Mouse (Mus musculus) spleen, adult 18-20 months (tissue): ENCODE data around the gene Ctu2.

Source experiments
- DNase-seq, 2 experiments: peaks; one replicate each; pipeline ENCODE4 v3.0.0; 2022; ENCODE audit warnings: mixed read lengths in 2 of 2

Ctu2 gene

DNA sequence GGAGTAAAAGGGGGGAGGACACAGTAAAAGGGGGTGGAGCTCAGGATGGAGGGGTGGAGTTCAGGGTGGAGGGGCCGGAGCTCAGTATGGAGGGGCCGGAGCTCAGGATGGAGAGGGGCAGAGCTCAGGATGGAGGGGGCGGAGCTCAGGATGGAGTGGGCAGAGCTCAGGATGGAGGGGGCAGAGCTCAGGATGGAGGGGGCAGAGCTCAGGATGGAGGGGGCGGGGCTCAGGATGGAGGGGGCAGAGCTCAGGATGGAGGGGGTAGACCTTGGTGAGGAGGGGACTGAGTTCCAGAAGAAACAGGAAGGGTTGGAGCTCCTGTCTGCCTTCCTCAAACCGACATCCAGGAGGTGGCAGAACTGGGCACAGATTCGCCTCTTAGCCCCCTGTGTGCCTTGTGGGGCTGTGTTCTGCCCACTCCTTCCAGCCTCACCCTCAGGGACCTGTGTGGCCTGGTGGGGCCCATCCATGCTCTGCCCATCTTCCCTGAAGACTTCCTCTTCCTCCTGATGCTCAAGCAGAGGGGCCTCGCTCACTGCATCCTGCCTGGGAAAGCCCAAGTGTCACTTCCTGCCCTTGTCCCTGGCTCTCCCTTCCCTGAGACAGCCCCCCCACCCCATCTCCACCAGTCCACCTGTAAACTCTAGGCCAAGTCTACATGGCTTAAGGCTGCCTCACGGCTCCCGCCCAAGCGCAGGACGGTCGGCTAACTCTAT is 21.2 kb downstream of the Ctu2 start:
- no peak for DNase-seq

DNA sequence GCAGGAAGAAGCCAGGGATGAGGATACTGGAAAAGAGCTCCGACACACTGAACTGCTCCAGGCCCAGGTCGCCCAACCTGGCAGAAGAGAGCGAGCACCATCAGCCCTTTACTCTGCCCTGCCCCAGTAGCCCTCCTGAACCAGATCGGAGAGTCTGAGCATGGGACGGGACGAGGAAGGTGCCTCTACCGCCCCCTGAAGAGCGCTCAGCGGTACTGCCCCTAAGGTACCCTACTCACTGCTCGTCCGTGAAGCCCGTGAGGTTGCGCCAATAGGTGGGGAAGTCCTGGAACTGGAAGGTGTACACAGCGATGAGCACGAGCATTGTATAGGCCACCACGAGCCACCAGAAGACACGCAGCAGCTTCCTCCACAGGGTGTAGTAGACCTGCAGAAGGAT is 22.0 kb downstream of the Ctu2 start:
- DNase-seq: no peak

DNA sequence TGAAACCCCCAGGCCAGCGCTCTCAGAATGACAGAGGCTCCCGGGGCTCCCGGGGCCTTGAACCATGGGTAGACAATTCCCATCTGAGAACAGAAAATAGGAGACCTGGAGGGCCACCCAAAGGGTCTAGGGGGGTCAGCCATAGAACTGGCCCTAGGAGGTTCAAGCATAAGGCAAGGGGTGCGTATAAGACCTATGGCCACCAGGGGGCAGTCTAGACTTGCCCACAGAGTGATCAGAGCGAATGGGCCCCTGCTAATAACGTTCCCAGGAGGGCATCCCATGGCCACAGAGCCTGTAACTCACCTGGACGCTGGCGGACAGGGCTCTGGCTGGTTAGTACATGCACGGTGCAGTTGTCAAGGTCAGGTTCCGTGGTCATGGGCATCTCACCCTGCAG is 24.9 kb downstream of the Ctu2 start:
- DNase-seq: peak; percentile 55 to 75

DNA sequence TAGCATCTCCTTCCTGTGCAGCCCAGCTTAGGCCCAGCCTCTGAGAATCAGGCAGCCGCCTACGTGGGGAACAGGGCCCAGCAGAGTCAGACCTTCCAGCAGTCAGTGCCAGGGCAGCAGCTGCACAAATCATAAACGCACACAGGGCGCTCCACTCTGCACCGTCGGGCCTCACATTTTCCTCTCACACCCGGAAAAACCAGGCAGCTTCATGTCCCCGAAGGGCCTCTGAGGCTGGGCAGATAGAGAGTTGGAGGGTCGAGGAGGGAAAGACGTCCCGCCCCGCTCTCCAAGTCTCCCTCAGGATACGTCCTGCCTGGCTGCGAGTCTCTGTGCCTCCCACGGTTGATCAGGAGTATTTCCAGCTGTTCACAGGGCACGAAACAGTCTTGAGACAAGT is 35.6 kb downstream of the Ctu2 start:
- DNase-seq: no peak

DNA sequence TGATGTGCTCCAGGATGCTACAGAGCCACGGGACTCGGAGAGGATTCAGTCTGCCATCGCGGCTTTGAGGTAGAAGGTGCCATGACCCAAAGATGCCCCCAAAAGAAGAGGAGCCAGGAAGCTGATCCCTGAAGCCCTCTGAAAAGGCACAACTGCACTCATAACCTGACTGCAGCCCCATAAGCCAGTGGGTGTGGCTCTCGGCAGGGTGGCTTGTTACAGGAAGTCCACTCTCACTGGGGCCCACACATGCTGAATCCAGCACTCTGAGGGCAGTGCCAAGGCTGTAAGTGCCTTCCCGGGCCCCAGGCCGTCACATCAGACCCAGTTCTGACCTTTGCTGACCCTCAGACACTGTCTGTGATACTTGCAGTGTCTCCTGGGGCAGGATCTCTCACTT is 36.4 kb downstream of the Ctu2 start:
- DNase-seq: no peak

DNA sequence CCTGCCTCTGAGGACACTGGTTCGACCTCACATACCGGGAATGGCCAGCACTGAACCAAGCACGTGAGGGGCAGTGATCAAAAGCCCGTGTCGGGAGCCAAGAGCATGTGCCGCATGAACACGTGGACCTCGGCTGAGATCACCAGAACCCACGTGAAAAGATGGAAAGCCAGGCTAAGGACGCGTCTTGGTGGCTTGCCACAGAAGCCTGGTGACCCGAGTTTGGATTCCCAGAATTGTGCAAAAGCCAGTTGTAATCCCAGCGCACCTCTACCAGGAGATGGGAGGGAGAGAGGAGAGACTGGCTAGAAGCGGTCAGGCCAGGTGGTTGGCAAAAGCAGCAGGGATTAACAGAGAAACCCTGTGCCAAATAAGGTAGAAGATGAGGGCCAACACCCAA is 39.8 kb downstream of the Ctu2 start:
- no peak for DNase-seq

DNA sequence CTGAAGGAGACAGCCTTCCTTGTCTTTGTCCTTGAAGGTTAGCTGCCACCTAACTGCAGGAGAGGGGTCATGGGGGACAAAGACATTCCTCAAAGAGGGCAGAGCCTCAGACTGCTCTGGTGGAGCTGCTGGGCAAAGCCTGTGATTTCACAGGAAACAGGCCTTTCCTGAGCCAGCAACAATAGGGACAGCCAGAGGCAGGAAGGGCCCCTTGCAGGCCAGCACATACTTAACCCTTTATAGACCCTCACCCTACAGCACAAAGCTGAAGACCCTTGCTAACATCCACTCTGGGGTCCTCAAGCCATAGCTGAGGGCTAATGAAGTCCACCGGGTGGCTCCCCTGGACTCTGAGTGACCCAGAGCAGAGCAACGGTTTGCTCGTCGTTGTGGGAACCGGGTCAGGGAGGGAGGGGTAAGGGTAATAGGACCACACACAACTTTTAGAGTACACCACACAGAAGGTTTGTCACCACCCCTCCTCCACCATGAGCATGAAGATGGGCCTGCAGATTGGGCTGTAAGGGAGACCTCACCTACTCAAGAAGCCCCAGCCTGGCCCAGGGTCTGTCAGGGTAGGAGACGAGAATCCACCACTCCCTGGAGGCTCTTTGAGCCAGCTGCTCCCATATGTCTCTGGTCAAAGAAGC is 41.7 kb downstream of the Ctu2 start:
- DNase-seq: no peak

DNA sequence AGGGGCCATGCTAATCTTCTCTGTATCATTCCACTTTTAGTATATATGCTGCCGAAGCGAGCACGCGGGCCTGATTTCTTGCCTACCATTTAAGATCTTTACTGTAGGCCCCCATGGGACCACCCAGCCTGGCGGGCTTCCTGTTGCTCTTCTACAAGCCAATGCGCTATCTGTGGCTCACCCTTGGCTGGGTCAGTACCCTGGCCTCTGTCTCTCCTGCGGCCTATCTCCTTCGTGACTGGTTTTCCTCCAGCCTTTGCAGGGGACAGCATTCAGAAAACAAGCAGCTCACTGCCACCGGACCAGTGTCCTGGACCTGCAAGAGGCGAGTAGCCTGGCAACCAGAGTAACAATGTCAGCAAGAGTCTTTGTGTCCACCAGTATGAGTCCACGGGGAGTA is 44.7 kb downstream of the Ctu2 start:
- DNase-seq: no peak

DNA sequence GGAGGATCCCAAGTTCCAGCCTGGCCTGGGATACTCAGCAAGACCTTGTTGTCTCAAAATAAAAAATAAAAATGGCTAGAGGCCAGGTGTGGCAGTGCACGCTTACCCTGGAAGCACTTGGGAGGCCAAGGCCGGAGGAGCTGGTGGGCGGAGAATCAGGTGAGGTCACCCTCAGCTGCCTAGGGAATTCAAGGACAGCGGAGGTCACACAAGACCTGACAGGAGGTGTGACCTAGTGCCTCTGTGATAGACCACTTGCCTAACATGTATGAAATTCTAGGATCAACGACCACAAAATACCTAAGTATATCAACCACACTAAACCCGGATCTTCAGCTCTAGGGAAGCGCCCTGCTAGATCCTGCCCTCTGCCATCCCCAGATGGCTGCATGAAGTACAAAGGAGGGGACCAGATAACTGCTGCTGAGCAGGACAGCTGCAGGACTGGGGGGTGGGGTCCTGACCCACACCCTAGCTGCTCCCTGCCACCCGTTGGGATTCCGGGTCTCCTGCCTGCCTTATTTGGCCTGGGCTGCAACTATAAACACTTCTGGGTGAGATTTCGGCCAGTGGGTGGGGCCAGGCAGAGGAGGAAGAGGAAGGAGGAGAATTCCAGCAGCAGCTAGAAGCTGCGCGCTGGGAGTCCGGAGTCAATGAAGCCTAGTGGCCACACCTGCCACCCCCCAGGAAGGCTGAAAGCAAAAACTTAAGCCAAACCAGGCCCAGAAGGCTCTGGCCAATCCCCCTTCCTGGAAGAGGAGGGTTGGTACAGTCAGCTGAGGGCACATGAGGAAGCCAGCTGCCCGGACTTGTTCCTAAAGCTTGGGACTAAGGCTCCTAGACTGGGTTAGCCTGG is 47.1 kb downstream of the Ctu2 start:
- no peak for DNase-seq

DNA sequence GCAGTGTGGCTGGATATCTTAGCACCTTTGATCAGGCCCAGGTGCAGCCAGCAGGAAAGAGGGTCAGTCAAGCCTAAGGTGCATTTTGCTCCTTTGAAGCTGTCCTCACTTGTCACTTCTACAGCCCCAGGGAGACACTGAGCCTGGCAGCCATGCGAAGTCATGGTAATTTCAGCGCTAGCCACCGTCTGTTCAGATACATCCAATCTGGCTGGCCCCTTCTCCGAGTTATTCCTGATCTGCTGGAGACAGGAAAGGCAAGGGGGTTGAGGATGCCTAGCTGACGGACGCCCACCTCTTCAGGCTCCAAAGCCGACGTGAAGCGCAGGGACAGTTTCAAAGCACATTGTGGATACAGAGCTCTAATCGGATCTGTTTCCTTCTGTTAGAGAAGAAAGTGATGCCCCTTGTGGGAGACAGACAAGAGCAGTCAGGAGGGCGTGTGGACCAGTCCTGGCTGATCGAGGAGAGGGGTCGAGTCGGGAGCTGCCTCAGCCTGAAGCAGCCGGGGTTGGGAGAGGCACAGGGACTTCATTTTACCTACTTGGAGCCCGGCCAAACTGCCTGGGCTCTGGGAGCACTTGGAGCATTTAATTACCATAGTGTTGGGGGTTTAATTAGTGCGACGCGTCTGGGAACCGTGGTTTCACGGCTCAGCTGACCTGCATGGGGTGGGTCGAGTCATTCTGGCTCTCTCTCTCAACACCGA is 47.9 kb downstream of the Ctu2 start:
- no peak for DNase-seq

DNA sequence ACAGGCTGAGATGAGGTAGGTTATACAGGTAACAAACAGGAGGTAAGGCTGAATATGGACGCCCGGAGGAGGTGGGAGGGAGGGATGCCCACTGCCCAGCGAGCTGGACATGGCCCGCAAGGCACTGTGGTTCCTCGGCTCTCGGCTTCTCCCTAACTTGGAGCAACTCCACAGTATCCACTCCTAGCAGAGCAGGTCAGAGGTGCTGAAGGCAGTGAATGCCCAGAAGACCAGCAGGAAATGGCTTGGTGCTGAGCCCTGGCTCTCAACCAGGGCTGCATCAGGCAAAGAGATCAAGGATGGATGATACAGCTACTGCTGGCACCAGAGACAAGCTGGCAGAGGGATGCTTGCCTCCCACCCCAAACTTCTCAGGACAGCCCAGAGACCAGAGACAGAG is 48.6 kb downstream of the Ctu2 start:
- DNase-seq: no peak

DNA sequence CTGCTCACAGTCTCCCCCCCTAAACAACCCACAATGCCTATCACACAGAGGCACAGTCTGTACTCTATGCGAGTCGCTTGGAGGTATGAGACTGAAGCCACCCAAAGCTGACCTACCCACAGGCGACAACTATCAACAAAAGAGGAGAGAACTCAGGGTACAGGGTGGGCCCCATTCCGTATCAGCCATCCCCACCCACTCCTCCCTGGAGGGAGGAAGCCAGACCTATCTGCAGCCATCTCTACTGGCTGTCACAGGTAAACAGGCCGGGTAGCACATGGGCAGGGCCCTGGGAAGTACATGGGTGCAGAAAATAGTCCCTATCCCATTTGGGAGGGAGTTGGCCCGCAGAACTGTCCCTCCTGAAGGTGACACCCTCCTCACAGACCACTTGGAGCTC is 49.1 kb downstream of the Ctu2 start:
- no peak for DNase-seq

DNA sequence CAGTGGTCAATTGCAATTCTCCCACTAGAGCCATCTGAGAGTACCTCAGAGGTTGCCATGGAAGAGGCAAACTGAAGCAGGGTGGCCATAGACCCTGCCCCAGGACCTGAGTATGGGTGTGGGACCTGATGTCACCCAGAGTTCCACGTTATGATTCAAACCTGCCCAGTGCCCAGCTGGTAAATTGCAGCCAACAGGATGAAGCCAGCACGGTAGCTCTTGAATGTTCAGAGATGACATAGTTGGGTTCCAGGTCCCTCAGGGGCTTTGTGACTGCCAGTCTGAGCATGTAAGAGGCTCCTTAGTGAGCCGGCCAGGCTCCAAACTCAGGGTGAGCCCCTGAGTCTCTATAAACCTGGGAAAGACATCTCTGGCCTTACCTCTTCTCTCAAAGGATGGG is 50.1 kb downstream of the Ctu2 start:
- no peak for DNase-seq

DNA sequence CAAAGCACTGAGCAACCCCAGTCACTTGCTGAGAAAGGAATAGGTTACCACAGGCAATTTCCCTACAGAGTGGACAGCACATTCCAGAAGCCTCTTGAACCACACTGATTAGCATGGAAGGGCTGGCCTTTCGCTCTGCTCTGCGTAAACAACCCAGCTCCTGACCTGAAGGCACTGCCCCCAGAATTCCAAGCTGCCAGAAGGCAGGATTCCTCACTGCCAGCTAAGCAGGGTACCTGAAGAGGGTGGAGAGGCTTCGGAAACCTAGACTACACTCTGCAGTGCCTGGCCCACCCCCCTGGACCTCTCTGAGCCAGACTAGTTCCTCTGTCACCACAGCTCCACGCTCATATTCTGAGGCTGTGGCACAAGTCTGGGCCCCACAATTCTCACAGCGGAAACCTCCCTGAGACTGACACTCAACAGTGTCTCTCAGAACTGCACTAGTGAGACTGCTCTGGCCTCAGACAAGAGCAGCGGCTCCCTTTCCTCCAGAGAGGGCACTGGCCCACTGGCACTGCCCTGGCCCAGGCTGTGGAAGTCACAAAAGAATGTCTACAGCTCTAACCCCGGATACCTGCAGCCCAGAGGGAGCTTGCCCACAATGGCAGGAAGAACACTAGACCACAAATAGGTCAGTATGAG is 50.7 kb downstream of the Ctu2 start:
- no peak for DNase-seq

DNA sequence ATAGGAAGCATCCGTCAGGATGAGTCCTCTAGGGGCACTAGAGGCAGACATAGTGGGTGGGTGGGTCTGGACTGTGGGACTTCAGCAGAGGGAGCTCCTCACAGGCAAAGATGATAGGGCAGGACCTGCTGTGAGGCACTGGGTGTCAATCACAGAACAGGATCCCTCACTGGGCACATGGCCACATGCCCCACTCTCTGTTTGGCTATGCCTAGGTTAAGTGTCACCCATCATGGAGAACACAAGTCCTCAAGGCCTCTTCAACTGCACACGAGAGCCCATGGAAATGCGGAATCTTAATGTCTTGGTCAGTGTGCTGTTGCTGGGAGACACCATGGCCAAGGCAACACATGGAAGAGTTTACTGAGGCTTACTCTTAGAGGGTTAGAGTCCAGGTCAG is 52.0 kb downstream of the Ctu2 start:
- no peak for DNase-seq

DNA sequence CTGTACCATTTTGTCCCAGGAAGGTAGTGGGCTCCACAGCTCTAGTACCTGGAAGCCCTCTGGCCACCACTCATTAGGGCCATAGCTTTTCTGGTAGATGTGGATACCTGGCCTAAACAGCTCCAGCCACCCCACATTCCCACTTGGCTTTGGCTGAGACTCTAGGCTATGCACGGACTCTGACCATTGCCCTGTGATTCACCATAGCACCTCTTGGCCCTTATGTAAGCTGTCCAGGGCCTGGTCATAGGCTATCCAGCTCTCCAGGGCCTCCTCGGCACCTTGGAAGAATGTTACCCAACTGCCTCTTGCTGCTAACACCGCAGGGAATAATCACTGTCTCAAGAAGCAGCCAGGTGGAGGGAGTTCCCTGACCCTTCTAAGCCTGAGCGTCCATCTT is 53.2 kb downstream of the Ctu2 start:
- DNase-seq: no peak

DNA sequence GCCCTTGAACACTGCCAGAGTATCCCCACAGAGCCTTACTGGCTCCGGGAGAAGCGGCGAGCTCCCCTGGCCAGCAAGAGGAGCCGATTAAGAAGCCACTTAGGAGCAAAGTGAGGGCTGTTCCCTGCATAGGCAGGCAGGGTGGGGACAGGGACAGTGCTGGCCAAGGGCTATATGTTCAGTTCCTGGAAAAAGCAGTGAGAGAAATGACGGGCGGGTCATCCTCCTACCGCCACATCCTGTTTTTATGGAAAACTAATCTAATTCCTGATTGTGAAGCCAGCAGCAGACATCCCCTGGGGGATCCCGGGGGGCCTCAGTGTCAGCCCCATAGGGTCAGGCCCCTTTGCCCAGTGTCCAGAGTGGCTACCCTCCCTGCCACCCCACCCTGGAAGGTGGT is 55.4 kb downstream of the Ctu2 start:
- DNase-seq: no peak
